Mouse (Mus musculus) neural tube, embryonic 13.5 days (tissue): ENCODE results near the gene 5730455P16Rik. TPM values are rescaled to one million over a fixed set of nuclear protein-coding genes. Genes with fewer than 3 reads are reported as not detected.

ENCODE experiments used
- ATAC-seq: fragments of 200-750 bp; cut with Nextera tagmentation; 2 replicates; pipeline ENCODE4 v1.8.0; 2017; ENCODE audit warnings: low read depth, mild to moderate bottlenecking, moderate TSS enrichment, moderate library complexity
- H3K27ac ChIP-seq: fragments of 300-500 bp; sonication (generic); replicated peaks from 2 replicates; pipeline ENCODE4 v1.5.1; 2015; ENCODE audit warnings: moderate library complexity, mild to moderate bottlenecking, inconsistent platforms
- H3K27me3 ChIP-seq: fragments of 300-500 bp; sonication (generic); 2 replicates; pipeline ENCODE4 v1.6.1; 2015; ENCODE audit warnings: mild to moderate bottlenecking, inconsistent platforms
- H3K36me3 ChIP-seq: fragments of 300-500 bp; sonication (generic); 2 replicates; pipeline ENCODE4 v1.6.1; 2015; ENCODE audit warnings: mild to moderate bottlenecking, inconsistent platforms
- H3K4me1 ChIP-seq: fragments of 300-500 bp; sonication (generic); replicated peaks from 2 replicates; pipeline ENCODE4 v1.6.1; 2015; ENCODE audit warnings: inconsistent platforms
- H3K4me2 ChIP-seq: fragments of 300-500 bp; sonication (generic); 2 replicates; pipeline ENCODE4 v1.6.1; 2015; ENCODE audit warnings: inconsistent platforms, mild to moderate bottlenecking, moderate library complexity
- H3K4me3 ChIP-seq: fragments of 300-500 bp; sonication (generic); 2 replicates; pipeline ENCODE4 v1.5.1; 2015; ENCODE audit warnings: mild to moderate bottlenecking, inconsistent platforms
- H3K9ac ChIP-seq: fragments of 300-500 bp; sonication (generic); 2 replicates; pipeline ENCODE4 v1.6.1; 2015; ENCODE audit warnings: moderate library complexity, mild to moderate bottlenecking, inconsistent platforms
- H3K9me3 ChIP-seq: fragments of 300-500 bp; sonication (generic); 2 replicates; pipeline ENCODE4 v1.6.1; 2016; ENCODE audit warnings: inconsistent platforms
- WGBS: fragments of 180-500 bp; shearing (Covaris S2); methylation state at CpG from one replicate; pipeline ENCODE4 v1.1.7; 2015; 5-methylcytosine and 5-hydroxymethylcytosine counted together
- polyA plus RNA-seq: library from polyadenylated mRNA; unstranded; fragments of >200 nt; fragmentation: Nextera tagmentation; extraction: Ambion mirVana; gene quantifications from 2 replicates; pipeline ENCODE4 v1.2.1, GENCODE M21; 2015

The 5730455P16Rik gene
- polyA plus RNA-seq, 1 experiment from 2014 or later: 33.4 TPM

DNA sequence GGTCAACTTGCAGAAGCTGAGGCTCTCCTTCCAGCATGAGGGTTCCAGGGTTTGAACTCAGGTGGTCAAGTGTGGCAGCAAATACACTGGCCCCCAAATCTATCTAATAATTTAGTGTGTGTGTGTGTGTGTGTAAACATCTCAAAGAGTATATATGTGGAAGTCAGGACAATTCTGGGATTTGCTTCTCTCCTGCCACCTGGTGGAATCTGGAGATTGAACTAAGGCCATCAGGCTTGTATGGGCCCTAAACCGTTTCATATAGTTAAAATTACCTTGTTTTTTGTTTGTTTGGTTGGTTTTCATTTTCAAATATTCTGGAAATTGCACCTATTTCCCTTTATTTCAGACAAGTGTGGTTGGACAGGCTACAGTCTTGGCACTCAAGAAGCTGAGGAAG is 8.9 kb downstream of the 5730455P16Rik start:
- no peaks in the 10 kb centered on the region for H3K27me3 ChIP-seq

DNA sequence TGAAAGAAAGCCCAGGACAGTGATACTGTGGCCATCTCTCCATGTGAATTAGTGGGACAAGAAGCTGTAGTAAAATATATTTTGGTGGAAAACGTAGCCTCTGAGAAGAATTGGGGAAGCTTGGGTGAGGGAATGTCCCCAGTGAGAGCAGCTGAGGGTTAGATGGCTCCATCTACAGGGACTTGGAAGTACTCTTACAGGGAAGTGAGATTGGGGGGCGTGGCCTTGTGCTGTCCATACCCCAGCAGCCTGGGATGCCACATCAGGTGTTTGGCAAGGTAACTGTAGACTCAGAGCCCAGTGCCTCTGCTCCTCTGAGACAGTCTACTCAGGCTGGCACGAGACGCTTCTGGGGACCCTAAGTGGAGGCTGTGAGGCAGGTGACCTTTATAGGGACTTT is 23.0 kb downstream of the 5730455P16Rik start:
- Histone ChIP-seq H3K4me2 (no peak overlapping the region), H3K27me3 (no peaks in the 10 kb centered on the region), H3K9ac (no peak overlapping the region), H3K9me3 (no peaks in the 10 kb centered on the region), H3K4me3 (no peak overlapping the region), H3K27ac (peak overlapping the region; percentile 59; the same call in 1 of the 2 replicates), H3K36me3 (no peaks in the 10 kb centered on the region), H3K4me1 (peaks cover 7% of the 10 kb centered on the region; the same call in 1 of the 2 replicates)
- ATAC-seq: peak; percentile 41; the same call in 1 of the 2 replicates
- 40% methylated on average over 4 of the region's 4 CpGs for WGBS

More for the DNA sequence above, 8.9 kb downstream of the 5730455P16Rik start:
- Histone ChIP-seq H3K4me2 (no peak overlapping the region), H3K4me1 (no peaks in the 10 kb centered on the region), H3K9ac (no peak overlapping the region), H3K36me3 (peaks cover 76% of the 10 kb centered on the region), H3K9me3 (no peaks in the 10 kb centered on the region), H3K4me3 (no peak overlapping the region), H3K27ac (no peak overlapping the region)
- ATAC-seq: no peak
- WGBS: 97% methylated on average over 1 of the region's 1 CpGs

DNA sequence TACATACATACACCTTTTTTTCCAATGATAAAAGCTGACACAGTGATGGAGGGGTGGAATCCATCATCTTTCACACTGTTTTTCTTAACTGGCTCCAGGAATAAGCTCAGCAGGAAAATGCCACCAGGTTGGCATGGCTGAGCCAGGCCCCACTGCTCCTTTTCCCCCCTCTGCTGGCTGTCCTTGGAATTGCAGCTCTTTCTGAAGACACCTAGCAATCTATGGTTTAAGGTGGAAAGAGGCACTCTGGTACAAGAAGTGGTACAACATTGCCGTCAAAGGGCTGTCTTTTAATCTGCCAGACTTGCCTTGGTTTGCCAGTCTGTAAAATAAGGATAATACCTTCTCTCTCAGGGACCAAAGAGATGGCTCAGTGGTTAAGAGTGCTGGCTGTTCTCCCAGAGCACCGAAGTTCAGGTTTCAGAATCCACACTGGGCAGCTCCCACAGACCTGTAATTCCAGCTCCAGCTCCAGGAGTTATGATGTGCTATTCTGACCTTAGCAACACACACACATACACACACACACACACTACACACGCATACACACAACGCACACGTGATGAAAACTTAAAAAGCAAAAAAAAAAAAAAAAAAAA is 25.9 kb downstream of the 5730455P16Rik start:
- no peaks in the 10 kb centered on the region for H3K36me3 ChIP-seq
- H3K27ac ChIP-seq: no peak overlapping the region
- peak; percentile 74; the same call in 1 of the 2 replicates for ATAC-seq
- H3K9ac ChIP-seq: no peak overlapping the region
- peaks cover 7% of the 10 kb centered on the region; the same call in 1 of the 2 replicates for H3K4me1 ChIP-seq
- 72% methylated on average over 5 of the region's 5 CpGs for WGBS
- H3K4me3 ChIP-seq: no peak overlapping the region
- no peak overlapping the region for H3K4me2 ChIP-seq
- H3K9me3 ChIP-seq: no peaks in the 10 kb centered on the region
- no peaks in the 10 kb centered on the region for H3K27me3 ChIP-seq

DNA sequence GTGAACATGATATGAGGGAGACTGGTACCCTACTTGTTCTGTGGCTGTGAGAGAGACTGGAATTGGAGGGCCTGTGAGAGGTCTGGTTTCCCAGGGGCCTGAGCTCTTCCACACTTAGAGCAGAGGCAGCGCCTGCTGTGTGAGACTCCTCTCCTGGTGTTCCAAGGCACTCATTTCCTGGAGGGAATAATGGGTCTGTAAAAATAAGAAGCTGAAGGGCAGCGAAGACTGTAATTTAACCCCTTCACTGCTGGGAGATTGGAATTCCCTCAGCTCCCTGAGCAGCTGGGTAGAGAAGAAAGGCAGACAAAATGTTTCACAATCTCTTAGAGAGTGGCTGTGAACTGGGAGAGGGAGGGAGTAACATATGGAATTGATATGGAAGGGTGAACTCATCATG is 35.4 kb downstream of the 5730455P16Rik start:
- H3K9ac ChIP-seq: 0 out of 2 replicates have a peak overlapping the region, but pooled peaks have one; percentile 45
- no peaks in the 10 kb centered on the region for H3K36me3 ChIP-seq
- peaks cover 11% of the 10 kb centered on the region for H3K4me1 ChIP-seq
- H3K4me3 ChIP-seq: no peak overlapping the region
- ATAC-seq: peak; percentile 68; the same call in 1 of the 2 replicates
- no peaks in the 10 kb centered on the region for H3K27me3 ChIP-seq
- no peak overlapping the region for H3K4me2 ChIP-seq
- WGBS: 2% methylated on average over 2 of the region's 2 CpGs
- H3K27ac ChIP-seq: peak overlapping the region; percentile 59
- no peaks in the 10 kb centered on the region for H3K9me3 ChIP-seq

DNA sequence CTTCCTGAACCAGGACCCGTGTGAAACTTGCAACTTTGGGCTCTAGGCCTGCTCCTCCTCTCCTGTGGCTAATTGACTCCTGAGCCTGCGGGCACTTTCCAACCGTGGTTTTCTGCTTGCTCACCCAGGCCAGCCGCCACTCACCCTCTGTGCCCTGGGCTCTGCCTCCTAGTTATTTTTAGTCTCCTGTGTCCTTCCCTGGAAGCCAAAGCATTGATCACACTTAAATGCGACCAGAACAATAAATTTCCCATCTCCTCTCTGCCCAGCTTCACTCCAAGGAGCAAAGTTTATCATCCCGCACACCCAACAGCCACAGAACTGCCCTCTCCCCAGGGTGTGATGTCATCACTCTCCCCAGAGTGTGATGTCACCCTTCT is 41.5 kb downstream of the 5730455P16Rik start:
- H3K4me2 ChIP-seq: no peak overlapping the region
- no peak; the same call in 1 of the 2 replicates for ATAC-seq

DNA sequence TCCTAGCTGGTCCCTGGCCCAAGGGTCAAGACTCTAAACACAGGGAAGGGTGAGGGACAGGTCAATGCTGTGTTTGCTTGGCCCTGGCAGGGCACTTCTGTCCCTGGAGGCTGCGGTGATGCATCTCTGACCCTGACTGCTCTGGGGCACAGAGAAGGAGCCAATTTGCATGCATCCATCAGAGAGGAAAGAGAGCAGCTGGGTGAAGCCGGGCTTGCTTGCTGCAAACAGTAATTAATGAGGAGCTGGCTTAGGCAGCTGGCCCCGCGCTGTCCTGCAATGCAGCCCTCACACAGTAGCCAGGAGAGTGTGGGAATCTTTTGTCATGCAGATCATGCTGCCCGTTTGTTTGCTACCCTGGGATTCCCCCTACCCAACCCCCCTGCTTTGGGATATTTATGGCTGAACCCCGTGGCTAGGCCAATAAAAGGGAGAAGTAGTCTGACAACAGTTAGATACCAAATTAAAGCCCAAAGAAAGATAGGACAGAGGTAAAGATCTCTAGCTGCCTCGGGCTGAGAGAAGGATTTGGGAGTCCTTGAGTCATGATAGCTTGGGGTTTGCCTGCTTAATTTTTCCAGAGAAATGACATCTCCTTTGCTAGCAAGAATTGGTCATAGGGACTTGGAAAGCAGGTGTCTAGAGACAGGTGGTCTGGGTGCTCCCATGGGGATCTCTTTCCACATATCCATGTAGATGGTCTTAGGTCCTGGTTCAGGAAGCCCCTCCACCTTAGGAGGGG is 42.1 kb downstream of the 5730455P16Rik start:
- no peaks in the 10 kb centered on the region for H3K9me3 ChIP-seq
- ATAC-seq: peak; percentile 89
- H3K36me3 ChIP-seq: peaks cover 7% of the 10 kb centered on the region; the same call in 1 of the 2 replicates
- no peaks in the 10 kb centered on the region for H3K27me3 ChIP-seq
- H3K9ac ChIP-seq: peak overlapping the region; percentile 47; the same call in 1 of the 2 replicates
- H3K27ac ChIP-seq: peak overlapping the region; percentile 86
- H3K4me2 ChIP-seq: no peak overlapping the region
- H3K4me1 ChIP-seq: peaks cover 45% of the 10 kb centered on the region
- H3K4me3 ChIP-seq: no peak overlapping the region
- WGBS: under 1% methylated on average over 7 of the region's 7 CpGs

More for the DNA sequence above, 41.5 kb downstream of the 5730455P16Rik start:
- Histone ChIP-seq H3K36me3 (0 out of 2 replicates have a peak, but pooled peaks cover 6% of the 10 kb centered on the region), H3K4me3 (no peak overlapping the region), H3K27ac (peak overlapping the region; percentile 86), H3K4me1 (peaks cover 45% of the 10 kb centered on the region), H3K9ac (no peak overlapping the region), H3K27me3 (no peaks in the 10 kb centered on the region), H3K9me3 (no peaks in the 10 kb centered on the region)
- WGBS: 2% methylated on average over 6 of the region's 6 CpGs

- Histone ChIP-seq H3K9ac (no peak overlapping the region), H3K9me3 (no peaks in the 10 kb centered on the region), H3K4me2 (no peak overlapping the region), H3K4me3 (no peak overlapping the region), H3K4me1 (peaks cover 45% of the 10 kb centered on the region), H3K27me3 (no peaks in the 10 kb centered on the region), H3K27ac (peak overlapping the region; percentile 49), H3K36me3 (peaks cover 12% of the 10 kb centered on the region; the same call in 1 of the 2 replicates)
- no peak for ATAC-seq
- 49% methylated on average over 12 of the region's 12 CpGs for WGBS
Measured at GRCm38 (mm10) chr11:80332709-80333400, 45.0 kb downstream of the 5730455P16Rik start.

DNA sequence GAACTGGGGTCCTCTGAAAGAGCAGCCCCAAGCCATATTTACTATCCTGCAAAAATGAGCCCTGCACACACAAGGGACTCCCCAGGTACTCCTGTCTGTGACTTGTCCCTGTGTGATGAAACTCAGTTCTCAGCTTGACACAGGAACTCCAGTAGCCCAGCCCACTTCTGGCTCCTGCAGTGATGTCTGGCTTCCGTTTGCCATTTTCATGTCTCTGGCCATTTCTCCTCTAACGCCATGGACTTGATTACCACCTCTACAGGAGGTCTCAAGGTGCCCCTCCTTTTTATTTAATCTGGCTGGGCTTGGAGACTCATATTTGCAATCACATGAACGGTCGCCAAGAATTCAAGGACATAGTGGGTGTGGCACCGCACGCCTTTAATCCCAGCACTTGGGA is 53.2 kb downstream of the 5730455P16Rik start:
- Histone ChIP-seq H3K27me3 (no peaks in the 10 kb centered on the region), H3K4me2 (no peak overlapping the region), H3K9ac (no peak overlapping the region), H3K36me3 (no peaks in the 10 kb centered on the region), H3K4me3 (no peak overlapping the region), H3K27ac (no peak overlapping the region), H3K9me3 (no peaks in the 10 kb centered on the region), H3K4me1 (peaks cover 25% of the 10 kb centered on the region)
- 83% methylated on average over 6 of the region's 6 CpGs for WGBS
- ATAC-seq: no peak

DNA sequence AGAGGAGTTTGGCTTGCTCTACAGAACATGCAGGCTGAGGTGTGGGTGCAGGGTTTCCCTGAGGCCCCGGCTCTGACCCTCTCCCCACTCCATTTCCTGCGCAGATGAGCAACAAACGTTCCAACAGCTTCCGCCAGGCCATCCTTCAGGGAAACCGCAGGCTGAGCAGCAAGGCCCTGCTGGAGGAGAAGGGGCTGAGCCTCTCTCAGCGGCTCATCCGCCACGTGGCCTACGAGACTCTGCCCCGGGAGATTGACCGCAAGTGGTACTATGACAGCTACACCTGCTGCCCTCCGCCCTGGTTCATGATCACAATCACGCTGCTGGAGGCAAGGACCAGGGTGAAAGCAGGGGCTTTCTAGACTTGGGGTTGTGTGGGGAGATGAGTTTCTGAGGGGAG is 54.6 kb downstream of the 5730455P16Rik start:
- Histone ChIP-seq H3K36me3 (no peaks in the 10 kb centered on the region), H3K4me1 (peaks cover 25% of the 10 kb centered on the region), H3K9me3 (no peaks in the 10 kb centered on the region), H3K27me3 (no peaks in the 10 kb centered on the region), H3K27ac (no peak overlapping the region; the same call in 1 of the 2 replicates), H3K4me2 (no peak overlapping the region), H3K9ac (no peak overlapping the region), H3K4me3 (no peak overlapping the region)
- ATAC-seq: no peak
- 42% methylated on average over 13 of the region's 13 CpGs for WGBS

- no peaks in the 10 kb centered on the region for H3K9me3 ChIP-seq
- peak; percentile 80 for ATAC-seq
- peak overlapping the region; percentile 85 for H3K27ac ChIP-seq
- 30% methylated on average over 10 of the region's 10 CpGs for WGBS
- 0 out of 2 replicates have a peak overlapping the region, but pooled peaks have one; percentile 31 for H3K9ac ChIP-seq
- H3K27me3 ChIP-seq: no peaks in the 10 kb centered on the region
- H3K4me3 ChIP-seq: no peak overlapping the region
- H3K36me3 ChIP-seq: no peaks in the 10 kb centered on the region
- H3K4me2 ChIP-seq: no peak overlapping the region
- H3K4me1 ChIP-seq: peaks cover 69% of the 10 kb centered on the region
Measured at GRCm38 (mm10) chr11:80315743-80316639, 61.8 kb downstream of the 5730455P16Rik start.

GRCm38 (mm10) chr11:80313944-80314343 is 63.9 kb downstream of the 5730455P16Rik start:
- WGBS: 61% methylated on average over 4 of the region's 4 CpGs
- Histone ChIP-seq H3K4me2 (no peak overlapping the region), H3K9ac (no peak overlapping the region), H3K36me3 (no peaks in the 10 kb centered on the region), H3K27ac (peak overlapping the region; percentile 90; the same call in 1 of the 2 replicates), H3K27me3 (no peaks in the 10 kb centered on the region), H3K9me3 (no peaks in the 10 kb centered on the region), H3K4me1 (peaks cover 85% of the 10 kb centered on the region), H3K4me3 (no peak overlapping the region)
- no peak for ATAC-seq
